Mouse (Mus musculus) hematopoietic stem cell, adult 5-6 weeks (primary cell): ENCODE results near the gene Cryab. TPM values are rescaled to one million over a fixed set of nuclear protein-coding genes. Genes with fewer than 3 reads are reported as not detected.

Source experiments
- ATAC-seq, 2 experiments: fragments of 125-278 bp in 1 of 2; replicated peaks in 1 of 2; 2 replicates each; pipeline ENCODE4 v1.8.0; 2016 to 2017; ENCODE audit warnings: inconsistent platforms in 2 of 2, mild to moderate bottlenecking in 2 of 2, moderate number of reproducible peaks in 2 of 2, low read depth in 1 of 2, moderate TSS enrichment in 1 of 2; ENCODE audit not compliant: low FRiP score in 2 of 2, poor library complexity in 2 of 2, severe bottlenecking in 2 of 2, insufficient read depth in 1 of 2, low TSS enrichment in 1 of 2
- total RNA-seq: library from RNA; stranded (forward); fragments of 172-1452, 232-1000 nt; gene quantifications from 2 replicates; pipeline ENCODE4 v1.2.3, GENCODE M21; 2017

The Cryab gene
- total RNA-seq, 1 experiment from 2014 or later = 0.84 TPM

DNA sequence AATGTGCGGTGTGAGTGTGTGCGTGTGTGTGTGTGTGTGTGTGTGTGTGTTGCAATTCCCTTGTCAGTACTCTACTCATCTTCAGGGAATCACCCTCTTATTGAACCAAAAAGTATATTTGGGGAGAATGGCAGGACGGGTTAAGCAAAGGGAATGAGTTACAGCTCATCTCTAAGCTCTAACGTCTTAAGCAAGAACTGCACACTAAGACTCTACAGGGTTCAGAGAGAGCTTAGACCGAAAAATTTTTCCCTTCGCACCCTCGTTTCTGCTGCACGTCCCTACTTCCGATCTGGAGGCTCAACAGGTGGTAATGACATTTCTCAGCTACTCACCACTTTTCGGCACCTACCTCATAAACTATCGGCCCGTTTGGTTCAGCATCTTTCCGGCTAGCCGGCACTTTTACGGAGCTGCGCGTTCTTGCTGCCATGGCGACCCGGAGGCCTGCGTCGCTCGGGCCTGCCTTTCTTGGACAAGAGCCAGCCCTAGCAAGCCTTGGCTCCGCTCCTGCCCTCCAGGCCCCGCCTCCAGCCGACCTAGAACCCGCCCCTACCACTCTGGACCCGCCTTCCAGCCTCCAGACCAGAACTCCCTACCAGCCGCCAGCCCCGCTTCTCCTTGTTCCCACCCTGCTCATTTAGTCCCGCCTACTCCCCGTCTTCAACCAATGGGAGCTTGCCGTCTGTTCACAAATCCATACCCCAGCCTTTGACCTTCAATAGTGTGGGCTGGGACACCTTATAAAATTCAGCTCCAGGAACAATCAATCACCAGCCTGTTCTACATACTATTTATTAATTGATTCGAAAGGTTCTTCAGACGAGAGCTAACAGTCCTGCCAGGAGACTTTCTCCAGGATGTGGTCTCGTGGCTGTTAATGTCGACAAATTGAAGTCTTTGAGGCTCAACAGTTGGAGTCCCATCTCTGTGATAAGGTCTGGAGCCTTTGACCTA lies 11.9 kb upstream of the Cryab start, which contains the start of gene Dixdc1:
Dixdc1 (minus strand) TSS at position 604 of the 957 bp plus-strand sequence.
- ATAC-seq = peak; percentile 91 to 98

- ATAC-seq = no peak
Measured at GRCm38 (mm10) chr9:50740867-50741784, 10.0 kb upstream of the Cryab start.

GRCm38 (mm10) chr9:50742261-50742660 lies 8.9 kb upstream of the Cryab start:
- no peak for ATAC-seq

DNA sequence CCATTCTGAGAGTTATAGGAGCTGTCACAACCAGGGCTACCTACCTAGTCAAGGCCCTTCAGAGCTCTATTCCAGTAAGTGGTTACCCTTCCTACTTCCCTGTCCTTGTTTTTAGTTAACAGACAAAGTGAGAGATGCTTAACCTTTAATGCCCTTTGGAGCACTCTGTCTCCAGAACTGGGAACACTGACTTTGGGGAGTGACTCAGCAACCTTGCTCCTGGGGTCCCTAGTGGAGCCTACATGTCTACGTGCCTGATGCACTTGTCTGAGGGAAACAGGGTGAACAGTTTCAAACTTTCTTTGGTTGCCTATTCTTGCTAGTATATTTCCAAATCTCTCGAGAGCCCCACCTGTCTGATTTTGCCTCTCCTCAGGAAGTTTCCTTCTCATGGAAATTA lies 8.4 kb upstream of the Cryab start:
- ATAC-seq = no peak

DNA sequence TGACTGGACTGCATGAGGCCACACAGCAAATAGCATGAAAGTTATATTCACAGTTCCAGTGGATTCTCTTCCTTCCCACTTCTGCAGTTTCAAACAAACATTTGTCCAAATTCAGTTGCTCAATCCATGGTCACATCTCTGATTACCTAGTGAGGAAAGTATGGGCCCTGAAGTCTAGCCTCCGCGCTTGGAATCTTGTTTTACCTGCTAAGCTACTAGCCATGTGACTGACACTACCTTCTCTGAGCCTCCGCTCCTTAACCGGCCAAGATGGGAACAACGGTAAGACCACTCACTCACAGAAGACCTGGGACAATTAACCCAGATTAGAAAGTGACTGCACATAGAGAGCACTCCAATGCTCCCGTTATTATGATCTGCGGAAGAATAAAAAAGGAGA lies 5.3 kb upstream of the Cryab start:
- no peak for ATAC-seq

DNA sequence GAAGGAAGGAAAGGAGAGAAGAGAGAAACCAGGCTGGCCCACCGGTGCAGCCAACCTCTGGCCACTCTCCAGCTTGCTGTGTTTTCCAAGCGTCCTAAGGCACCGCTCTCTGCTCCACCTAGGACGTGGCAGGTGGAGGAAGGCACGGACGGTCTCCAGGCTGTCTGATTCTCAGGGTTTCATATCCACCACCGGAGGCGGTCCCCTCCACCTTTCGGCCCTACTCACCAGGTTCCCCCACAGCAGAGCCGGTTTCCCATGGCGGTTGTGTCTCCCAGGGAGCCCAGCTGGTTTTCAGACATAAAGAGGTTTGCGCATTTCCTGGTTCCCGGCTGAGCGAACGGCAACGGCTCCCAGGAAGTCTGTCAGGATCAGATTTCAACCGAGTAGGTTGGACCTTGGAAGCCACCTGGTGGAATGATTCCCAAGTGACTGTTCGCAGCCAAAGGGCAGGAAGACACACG lies 4.9 kb upstream of the Cryab start, which contains the start of gene 2310030G06Rik:
2310030G06Rik (minus strand) TSS at position 323 of the 464 bp plus-strand sequence.
- ATAC-seq = no peak

DNA sequence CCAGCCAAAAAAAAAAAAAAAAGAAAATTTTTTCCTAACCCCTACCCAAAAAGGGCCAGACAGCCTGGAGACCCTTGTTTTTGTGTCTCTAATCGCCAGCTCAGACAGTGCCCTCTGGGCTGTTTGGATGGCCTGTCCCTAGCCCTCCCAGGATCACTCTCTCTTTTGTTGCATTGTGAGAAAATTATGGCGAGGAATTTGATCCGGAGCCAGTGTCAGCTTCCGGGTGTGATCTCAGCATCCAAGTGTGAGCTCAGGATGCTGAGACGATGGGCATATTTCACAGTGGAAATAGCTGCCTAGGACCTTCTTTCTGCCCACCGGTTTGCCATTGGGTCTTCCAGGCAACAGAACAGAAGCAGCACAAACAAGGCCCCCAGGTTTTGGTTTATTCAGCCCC lies 419 bp upstream of the Cryab start:
- ATAC-seq = no peak

DNA sequence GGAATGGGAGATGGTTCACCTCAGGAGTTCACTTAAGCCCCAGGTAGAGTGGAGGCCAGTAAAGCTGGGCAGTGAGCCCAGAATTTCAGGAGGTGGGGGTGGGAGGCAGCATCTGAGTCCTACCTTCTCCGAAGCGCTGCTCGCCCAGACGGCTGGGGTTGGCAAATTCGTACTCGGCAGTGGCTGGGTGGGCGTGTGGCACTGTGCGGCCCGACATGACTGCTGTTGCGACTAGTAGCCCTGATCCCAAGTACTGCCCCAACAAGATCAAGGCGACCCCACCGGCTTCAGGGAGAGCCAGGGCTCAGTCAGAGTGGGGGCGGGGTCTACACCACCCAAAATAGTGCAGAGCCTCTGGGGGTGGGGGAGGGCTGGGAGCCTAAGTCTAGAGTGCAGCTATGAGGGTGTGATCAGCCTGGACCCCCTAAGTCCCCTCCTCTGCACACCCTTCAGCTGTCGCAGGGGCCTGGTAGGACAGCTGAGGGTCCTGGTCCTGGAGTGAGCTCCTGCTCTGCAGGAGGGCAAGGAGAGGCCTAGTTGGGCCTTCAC lies 1.0 kb downstream of the Cryab start, which contains the start of gene Hspb2:
Hspb2 (minus strand) TSS at position 301 of the 549 bp plus-strand sequence.
- no peak for ATAC-seq

- ATAC-seq = no peak
Measured at GRCm38 (mm10) chr9:50752784-50753615, 1.9 kb downstream of the Cryab start.

DNA sequence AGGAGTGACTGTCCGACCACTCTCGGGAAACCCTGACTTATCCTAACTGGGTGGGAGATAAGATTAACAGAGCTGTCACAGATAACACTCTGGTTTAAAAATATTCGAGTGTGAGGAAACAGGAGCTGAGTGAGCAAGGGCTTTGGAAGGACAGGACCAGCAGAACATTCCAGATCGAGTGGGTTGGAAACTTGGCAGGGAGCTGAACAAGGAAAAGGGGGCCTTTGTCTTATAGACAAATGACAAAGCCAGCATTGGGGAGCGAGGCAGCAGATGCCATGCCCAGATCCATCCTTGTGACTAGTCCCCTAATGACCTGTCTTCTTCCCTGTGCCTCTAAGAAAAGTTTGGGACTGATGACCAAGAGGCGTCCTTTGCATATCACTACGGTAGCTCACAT lies 2.8 kb downstream of the Cryab start:
- no peak for ATAC-seq

DNA sequence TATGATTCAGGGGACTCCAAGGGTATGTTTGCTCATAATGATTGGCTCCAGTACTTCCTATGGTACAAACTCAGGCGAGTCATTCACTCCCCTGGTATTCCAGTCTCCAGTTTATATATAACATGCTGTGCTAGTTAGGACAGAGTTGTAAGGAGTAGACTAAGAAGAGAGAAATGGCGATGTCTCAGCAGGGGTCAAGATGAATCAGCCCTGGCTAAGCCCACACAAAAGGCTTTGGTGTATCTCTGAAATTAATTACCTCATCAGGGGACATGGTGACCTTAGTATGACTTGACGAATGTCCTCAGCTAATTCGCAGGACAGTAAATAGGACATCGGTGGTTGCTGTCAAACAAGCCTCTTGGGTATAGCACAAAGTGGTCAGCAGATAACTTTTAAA lies 5.6 kb downstream of the Cryab start:
- ATAC-seq = no peak

DNA sequence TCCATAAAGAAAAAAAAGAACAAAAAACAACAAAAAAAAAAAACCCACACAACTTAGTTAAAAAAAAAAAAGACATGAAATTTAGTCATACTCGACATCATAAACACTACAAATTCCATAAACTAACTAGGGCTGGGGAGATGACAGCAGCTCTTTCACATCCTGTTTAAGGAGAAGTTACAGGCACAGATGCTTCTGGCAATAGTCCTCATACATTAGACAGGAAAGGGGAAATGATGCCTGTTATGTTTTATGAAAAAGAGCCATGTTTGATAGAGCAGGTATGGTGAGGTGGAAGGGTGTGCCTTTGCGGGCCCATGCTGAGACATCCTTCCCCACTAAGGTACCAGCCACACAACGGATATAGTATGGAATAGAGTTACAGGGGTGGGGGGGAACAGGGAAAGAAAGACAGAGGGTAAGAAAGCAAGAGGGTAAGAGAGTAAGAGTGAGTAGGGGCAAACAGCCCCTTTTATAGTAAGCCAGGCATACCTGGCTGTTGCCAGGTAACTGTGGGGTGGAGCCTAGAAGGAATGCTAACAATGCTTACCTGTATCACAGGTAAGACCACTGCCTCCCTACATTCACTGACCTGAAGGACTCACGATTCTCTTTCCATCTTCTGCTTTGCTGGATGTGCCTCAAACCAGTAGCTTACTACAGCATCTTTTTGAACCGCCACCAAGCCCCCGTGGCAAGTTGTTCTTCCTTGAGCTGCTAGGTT lies 10.6 kb downstream of the Cryab start:
- no peak for ATAC-seq

GRCm38 (mm10) chr9:50763331-50763730 lies 12.2 kb downstream of the Cryab start:
- no peak for ATAC-seq

DNA sequence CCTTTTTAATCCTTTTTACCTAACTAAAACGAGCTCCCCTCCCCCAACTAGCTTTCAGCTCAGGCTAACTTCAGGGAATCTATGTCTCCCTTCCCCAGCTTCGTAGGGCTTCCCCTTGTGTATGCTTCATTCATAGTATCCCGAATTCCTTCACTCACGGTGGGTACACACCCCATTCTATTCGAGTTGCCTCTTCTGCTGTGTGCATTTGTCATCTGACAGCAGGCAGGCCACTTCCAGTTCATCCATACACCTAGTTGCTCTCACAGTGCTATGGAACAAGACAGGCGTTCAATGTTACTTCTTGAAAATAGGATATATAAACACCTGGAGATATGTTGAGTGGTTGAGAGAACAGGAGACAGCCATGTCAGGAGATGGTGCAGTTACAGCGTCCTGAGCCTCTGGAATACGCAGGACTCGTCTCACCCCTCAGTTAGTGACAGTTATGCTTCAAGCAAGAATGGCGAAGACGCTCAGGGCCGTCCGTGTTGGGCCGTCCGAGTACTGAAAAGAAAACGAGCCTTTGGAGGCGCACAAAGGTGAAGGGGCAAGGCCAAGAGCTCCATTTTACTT lies 16.5 kb downstream of the Cryab start:
- ATAC-seq = peak; percentile 2 to 6; a peak in 1 of 4 replicates

DNA sequence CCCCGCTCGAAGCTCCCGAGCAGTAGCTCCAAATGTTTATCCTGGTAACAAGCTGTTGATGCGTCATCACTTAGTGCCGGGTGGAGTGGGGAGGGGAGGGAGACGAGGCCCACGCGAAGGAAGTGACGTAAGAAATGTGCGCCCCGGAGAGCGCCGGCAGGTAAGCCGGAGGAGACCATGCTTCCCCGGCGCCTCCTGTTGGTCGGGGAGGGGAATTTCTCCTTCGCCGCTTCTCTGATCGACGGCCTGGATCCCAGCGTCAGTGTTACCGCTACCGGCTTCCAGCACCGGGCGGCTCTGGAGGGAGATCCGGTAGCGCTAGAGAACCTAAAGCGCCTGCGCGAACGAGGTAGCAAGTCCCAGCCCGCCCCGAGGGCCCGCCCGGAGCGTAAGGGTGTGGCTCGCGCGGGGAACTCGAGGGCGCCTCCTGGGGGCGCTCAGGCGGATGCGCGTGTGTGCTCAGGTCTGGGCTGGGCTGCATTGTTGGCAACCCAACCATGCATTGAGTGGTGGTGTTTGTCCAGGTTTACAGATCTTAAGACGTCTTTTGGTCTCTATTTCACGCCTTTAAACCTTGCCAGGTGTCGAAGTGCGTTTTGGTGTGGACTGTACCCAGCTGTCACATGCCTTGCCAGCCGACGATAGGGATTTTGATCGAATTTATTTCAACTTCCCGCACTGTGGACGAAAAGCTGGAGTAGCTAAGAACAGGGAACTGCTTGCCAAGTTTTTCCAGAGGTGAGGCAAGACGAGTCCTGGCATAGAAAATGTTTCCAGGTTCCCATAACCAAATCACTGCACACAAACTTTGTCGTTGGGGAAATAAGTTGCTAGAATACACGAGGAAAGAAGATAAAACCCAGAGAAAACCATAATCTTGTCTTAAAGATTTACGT lies 17.2 kb downstream of the Cryab start, which contains the start of gene Fdxacb1:
Fdxacb1 (plus strand) TSS at position 130 of the 896 bp plus-strand sequence.
- ATAC-seq = peak; percentile 92 to 96
